Comparison of ENCODE assay signal across 24 mouse cellular contexts in the genomic region with DNA sequence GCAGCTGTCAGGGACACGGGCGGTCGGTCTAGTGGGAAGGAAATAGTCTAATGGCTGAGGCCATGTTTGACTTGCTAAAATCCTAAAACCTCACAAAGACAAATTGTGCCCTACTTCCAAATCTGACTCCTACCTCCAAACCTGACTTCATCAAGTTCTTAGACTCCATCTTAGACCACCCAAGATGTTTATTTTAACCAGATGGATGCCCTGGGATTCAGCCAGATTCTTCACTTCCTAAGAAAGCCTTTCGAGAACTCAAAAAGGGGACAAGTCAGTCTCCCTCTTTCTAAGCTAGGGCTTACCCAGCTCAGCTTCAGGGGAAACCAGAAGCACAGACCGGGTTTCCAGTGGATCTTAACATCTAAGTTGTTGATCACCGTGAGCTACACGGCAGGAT. TPM values are rescaled to one million over a fixed set of nuclear protein-coding genes. Genes with fewer than 3 reads are reported as not detected.
DNase-seq lines count a peak whose midpoint lies in the region; ATAC-seq and TF ChIP-seq lines count a peak whose summit lies in the region.
"Had no signal": no experiment of that assay in that cellular context is flagged by ENCODE, and none has a peak within 500 bp of the region (broad histone marks: within the 10 kb centered on the region; RNA-seq: fewer than 3 reads in every experiment).

No protein-coding gene starts in this region.

- H3K27me3 ChIP-seq in forebrain, embryonic 12.5 days = no peaks in the 10 kb centered on the region
- no peaks in the 10 kb centered on the region for H3K27me3 ChIP-seq in forebrain, embryonic 16.5 days (replicated peaks; ENCODE audit: control insufficient read depth, insufficient read depth, low read length)
- no peaks in the 10 kb centered on the region for H3K27me3 ChIP-seq in lung, embryonic 14.5 days (ENCODE audit: insufficient read depth, low read length)
- no peaks in the 10 kb centered on the region for H3K27me3 ChIP-seq in embryonic facial prominence, embryonic 15.5 days
- no peaks in the 10 kb centered on the region for H3K27me3 ChIP-seq in stomach, embryonic 14.5 days (ENCODE audit: control insufficient read depth, insufficient read depth, low read length)
- no peaks in the 10 kb centered on the region for H3K27me3 ChIP-seq in thymus, adult 2 months (ENCODE audit: control insufficient read depth, insufficient read depth, low read length)

- WGBS in forebrain, embryonic 12.5 days = 91% methylated on average over 7 of the region's 7 CpGs
- 85% methylated on average over 7 of the region's 7 CpGs for WGBS in forebrain, embryonic 16.5 days
- 47% methylated on average over 7 of the region's 7 CpGs for WGBS in lung, embryonic 14.5 days
- WGBS in embryonic facial prominence, embryonic 15.5 days = 53% methylated on average over 7 of the region's 7 CpGs
- 47% methylated on average over 7 of the region's 7 CpGs for WGBS in stomach, embryonic 14.5 days
- 96% methylated on average over 7 of the region's 7 CpGs for WGBS in thymus, adult 2 months

- DNase-seq in lung, embryonic 14.5 days = peak; percentile 79
- no peak for DNase-seq in lung, postnatal 14 days
- no peak for DNase-seq in thymus, adult 2 months
- DNase-seq in left cerebral cortex, postnatal 25 days (ENCODE audit: low spot score in 2 of 2) = no peak
- DNase-seq: adrenal gland, postnatal 14 days; cerebellum, adult 8-10 months; cerebellum, postnatal 36 days; embryo, embryonic 11 days; heart, postnatal 4 days; kidney, postnatal 10 days; layer of hippocampus, postnatal 36 days; liver, postnatal 0 days; thymus, postnatal 25 days had no signal

- H3K9me3 ChIP-seq in forebrain, embryonic 12.5 days = no peaks in the 10 kb centered on the region
- no peaks in the 10 kb centered on the region for H3K9me3 ChIP-seq in forebrain, embryonic 16.5 days (ENCODE audit: control insufficient read depth, low read length)
- H3K9me3 ChIP-seq in lung, embryonic 14.5 days (ENCODE audit: low read depth, low read length) = no peaks in the 10 kb centered on the region
- H3K9me3 ChIP-seq in embryonic facial prominence, embryonic 15.5 days (replicated peaks) = no peaks in the 10 kb centered on the region
- no peaks in the 10 kb centered on the region for H3K9me3 ChIP-seq in stomach, embryonic 14.5 days (ENCODE audit: control insufficient read depth, low read depth, low read length)
- H3K9me3 ChIP-seq: heart, embryonic 10.5 days had no signal

- peaks cover 36% of the 10 kb centered on the region for H3K36me3 ChIP-seq in forebrain, embryonic 12.5 days (replicated peaks)
- no peaks in the 10 kb centered on the region for H3K36me3 ChIP-seq in forebrain, embryonic 16.5 days (ENCODE audit: control insufficient read depth, insufficient read depth)
- peaks cover 30% of the 10 kb centered on the region for H3K36me3 ChIP-seq in lung, embryonic 14.5 days (ENCODE audit: insufficient read depth)
- H3K36me3 ChIP-seq in embryonic facial prominence, embryonic 15.5 days = peaks cover 10% of the 10 kb centered on the region; the same call in 1 of the 2 replicates
- H3K36me3 ChIP-seq in stomach, embryonic 14.5 days (ENCODE audit: control insufficient read depth, insufficient read depth, low read length) = peaks cover 9% of the 10 kb centered on the region
- H3K36me3 ChIP-seq in thymus, adult 2 months (ENCODE audit: control insufficient read depth, insufficient read depth, low read length) = peaks cover 9% of the 10 kb centered on the region

- no peak overlapping the region for H3K4me2 ChIP-seq in forebrain, embryonic 12.5 days
- no peak overlapping the region for H3K4me2 ChIP-seq in forebrain, embryonic 16.5 days (ENCODE audit: low read length)
- no peak overlapping the region for H3K4me2 ChIP-seq in lung, embryonic 14.5 days
- H3K4me2 ChIP-seq in embryonic facial prominence, embryonic 15.5 days (replicated peaks) = no peak overlapping the region
- no peak overlapping the region for H3K4me2 ChIP-seq in stomach, embryonic 14.5 days (replicated peaks; ENCODE audit: low read depth, low read length)
- H3K4me2 ChIP-seq: hindbrain, embryonic 14.5 days; liver, embryonic 11.5 days; midbrain, embryonic 11.5 days had no signal

- TF ChIP-seq CTCF in lung, embryonic 14.5 days (IDR thresholded peaks at IDR 0.05; ENCODE audit: low read depth) = no peak
- no peak for TF ChIP-seq CTCF in thymus, adult 2 months (IDR thresholded peaks at IDR 0.05; ENCODE audit: borderline replicate concordance, control insufficient read depth, extremely low read depth, insufficient read depth, low read length, poor library complexity)

- TF ChIP-seq POLR2A in thymus, adult 2 months (IDR thresholded peaks at IDR 0.05; ENCODE audit: control insufficient read depth, extremely low read depth, insufficient read depth, low read length, poor library complexity) = no peak

- no peak overlapping the region for H3K9ac ChIP-seq in forebrain, embryonic 12.5 days
- no peak overlapping the region for H3K9ac ChIP-seq in forebrain, embryonic 16.5 days (replicated peaks; ENCODE audit: low read depth, low read length)
- no peak overlapping the region for H3K9ac ChIP-seq in lung, embryonic 14.5 days
- no peak overlapping the region for H3K9ac ChIP-seq in embryonic facial prominence, embryonic 15.5 days
- no peak overlapping the region for H3K9ac ChIP-seq in stomach, embryonic 14.5 days (replicated peaks; ENCODE audit: low read depth, low read length)
- H3K9ac ChIP-seq: hindbrain, embryonic 14.5 days; liver, postnatal 0 days had no signal

- H3K27ac ChIP-seq in forebrain, embryonic 12.5 days = 0 out of 2 replicates have a peak overlapping the region, but pooled peaks have one; percentile 2
- H3K27ac ChIP-seq in forebrain, embryonic 16.5 days (ENCODE audit: low read length) = no peak overlapping the region
- H3K27ac ChIP-seq in lung, embryonic 14.5 days (ENCODE audit: low read depth) = peak overlapping the region; percentile 43; the same call in 1 of the 2 replicates
- peak overlapping the region; percentile 59; the same call in 1 of the 2 replicates for H3K27ac ChIP-seq in embryonic facial prominence, embryonic 15.5 days (replicated peaks)
- peak overlapping the region; percentile 78 for H3K27ac ChIP-seq in stomach, embryonic 14.5 days (ENCODE audit: low read length)
- no peak overlapping the region for H3K27ac ChIP-seq in thymus, adult 2 months (ENCODE audit: control insufficient read depth, insufficient read depth, low read length)
- H3K27ac ChIP-seq: heart, embryonic 10.5 days; hindbrain, embryonic 14.5 days had no signal

- intact Hi-C loops in left cerebral cortex, postnatal 25 days (cut with DNase I) = loop anchor here (10.0 kb wide), 1 partner anchor 314 kb away; a partner anchor contains a TSS

- H3K4me1 ChIP-seq in forebrain, embryonic 12.5 days = peaks cover 20% of the 10 kb centered on the region
- H3K4me1 ChIP-seq in forebrain, embryonic 16.5 days (replicated peaks; ENCODE audit: control insufficient read depth, insufficient read depth, low read length) = peaks cover 17% of the 10 kb centered on the region
- H3K4me1 ChIP-seq in lung, embryonic 14.5 days (ENCODE audit: insufficient read depth) = 0 out of 2 replicates have a peak, but pooled peaks cover 3% of the 10 kb centered on the region
- H3K4me1 ChIP-seq in embryonic facial prominence, embryonic 15.5 days = peaks cover 26% of the 10 kb centered on the region
- peaks cover 9% of the 10 kb centered on the region for H3K4me1 ChIP-seq in stomach, embryonic 14.5 days (ENCODE audit: control insufficient read depth, insufficient read depth, low read length)
- peaks cover under 1% of the 10 kb centered on the region for H3K4me1 ChIP-seq in thymus, adult 2 months (replicated peaks; ENCODE audit: control insufficient read depth, insufficient read depth, low read length)

- no peak overlapping the region for H3K4me3 ChIP-seq in forebrain, embryonic 12.5 days (replicated peaks)
- H3K4me3 ChIP-seq in forebrain, embryonic 16.5 days (replicated peaks; ENCODE audit: low read length) = no peak overlapping the region
- no peak overlapping the region for H3K4me3 ChIP-seq in lung, embryonic 14.5 days (ENCODE audit: low read depth, low read length)
- H3K4me3 ChIP-seq in embryonic facial prominence, embryonic 15.5 days (replicated peaks) = no peak overlapping the region
- no peak overlapping the region for H3K4me3 ChIP-seq in stomach, embryonic 14.5 days (ENCODE audit: low read depth, low read length)
- no peak overlapping the region for H3K4me3 ChIP-seq in thymus, adult 2 months (ENCODE audit: control insufficient read depth, insufficient read depth, low read length)
- H3K4me3 ChIP-seq: heart, embryonic 10.5 days had no signal

- no peak for ATAC-seq in forebrain, embryonic 12.5 days (ENCODE audit: low FRiP score)
- ATAC-seq in forebrain, embryonic 16.5 days = no peak
- ATAC-seq in lung, embryonic 14.5 days (ENCODE audit: insufficient read depth) = no peak
- no peak for ATAC-seq in embryonic facial prominence, embryonic 15.5 days (ENCODE audit: insufficient number of reproducible peaks, low FRiP score, low TSS enrichment, low read depth)
- no peak for ATAC-seq in stomach, embryonic 14.5 days (ENCODE audit: insufficient number of reproducible peaks, insufficient read depth, low FRiP score, low read depth)
- ATAC-seq: inflammation-experienced regulatory T-cells, adult 6 months; liver, postnatal 0 days had no signal

RNA-seq across cellular contexts. Expression of a gene that starts 0.9 kb away (rescaled TPM):
- polyA plus RNA-seq in forebrain, embryonic 12.5 days (2016; fragmentation: Nextera tagmentation; extraction: Ambion mirVana) = 8.6 and 11.8 TPM in 2 replicates
- 10.2 and 15.0 TPM in 2 replicates for polyA plus RNA-seq in forebrain, embryonic 16.5 days (2015; fragmentation: Nextera tagmentation; extraction: Ambion mirVana)
- 5.7 and 7.2 TPM in 2 replicates for polyA plus RNA-seq in lung, embryonic 14.5 days (2014; fragmentation: Nextera tagmentation; extraction: Ambion mirVana)
- polyA plus RNA-seq in embryonic facial prominence, embryonic 15.5 days (2015; fragmentation: Nextera tagmentation; extraction: Ambion mirVana) = 8.4 and 9.7 TPM in 2 replicates
- 8.0 and 9.1 TPM in 2 replicates for polyA plus RNA-seq in stomach, embryonic 14.5 days (2014; fragmentation: Nextera tagmentation; extraction: Ambion mirVana)
- polyA plus RNA-seq in thymus, adult 2 months (2012; rRNA removed) = 2.3 and 2.8 TPM in 2 replicates
- 1 to 10 TPM; 1.5 to 2.1 TPM for total RNA-seq in left cerebral cortex, postnatal 25 days (2021)

RNA-seq across cellular contexts. Expression of a gene that starts 4.3 kb away (rescaled TPM):
- 170 and 173 TPM in 2 replicates for polyA plus RNA-seq in forebrain, embryonic 12.5 days (2016; fragmentation: Nextera tagmentation; extraction: Ambion mirVana)
- 131 and 139 TPM in 2 replicates for polyA plus RNA-seq in forebrain, embryonic 16.5 days (2015; fragmentation: Nextera tagmentation; extraction: Ambion mirVana)
- 194 and 210 TPM in 2 replicates for polyA plus RNA-seq in lung, embryonic 14.5 days (2014; fragmentation: Nextera tagmentation; extraction: Ambion mirVana)
- 152 and 160 TPM in 2 replicates for polyA plus RNA-seq in embryonic facial prominence, embryonic 15.5 days (2015; fragmentation: Nextera tagmentation; extraction: Ambion mirVana)
- polyA plus RNA-seq in stomach, embryonic 14.5 days (2014; fragmentation: Nextera tagmentation; extraction: Ambion mirVana) = 189 and 202 TPM in 2 replicates
- polyA plus RNA-seq in thymus, adult 2 months (2012; rRNA removed) = 113 and 160 TPM in 2 replicates
- total RNA-seq in left cerebral cortex, postnatal 25 days (2021) = 100 to 1,000 TPM; 104 to 105 TPM

RNA-seq across cellular contexts. Expression of a gene that starts 18.9 kb away (rescaled TPM):
- 88.3 and 89.3 TPM in 2 replicates for polyA plus RNA-seq in forebrain, embryonic 12.5 days (2016; fragmentation: Nextera tagmentation; extraction: Ambion mirVana)
- 33.1 and 39.1 TPM in 2 replicates for polyA plus RNA-seq in forebrain, embryonic 16.5 days (2015; fragmentation: Nextera tagmentation; extraction: Ambion mirVana)
- 69.1 and 75.1 TPM in 2 replicates for polyA plus RNA-seq in lung, embryonic 14.5 days (2014; fragmentation: Nextera tagmentation; extraction: Ambion mirVana)
- 51.1 and 51.6 TPM in 2 replicates for polyA plus RNA-seq in embryonic facial prominence, embryonic 15.5 days (2015; fragmentation: Nextera tagmentation; extraction: Ambion mirVana)
- polyA plus RNA-seq in stomach, embryonic 14.5 days (2014; fragmentation: Nextera tagmentation; extraction: Ambion mirVana) = 67.1 and 73.7 TPM in 2 replicates
- polyA plus RNA-seq in thymus, adult 2 months (2012; rRNA removed) = 28.7 and 37.2 TPM in 2 replicates
- 1 to 10 TPM in 1 of 2 experiments, under 1 TPM in 1; 0.69 to 1.0 TPM for total RNA-seq in left cerebral cortex, postnatal 25 days (2021)

RNA-seq across cellular contexts. Expression of a gene that starts 28.3 kb away (rescaled TPM):
- polyA plus RNA-seq in forebrain, embryonic 12.5 days (2016; fragmentation: Nextera tagmentation; extraction: Ambion mirVana) = 0.17 and 0.23 TPM in 2 replicates
- 0.11 and 0.29 TPM in 2 replicates for polyA plus RNA-seq in forebrain, embryonic 16.5 days (2015; fragmentation: Nextera tagmentation; extraction: Ambion mirVana)
- 0.21 and 0.50 TPM in 2 replicates for polyA plus RNA-seq in lung, embryonic 14.5 days (2014; fragmentation: Nextera tagmentation; extraction: Ambion mirVana)
- 0.52 and 0.56 TPM in 2 replicates for polyA plus RNA-seq in embryonic facial prominence, embryonic 15.5 days (2015; fragmentation: Nextera tagmentation; extraction: Ambion mirVana)
- polyA plus RNA-seq in stomach, embryonic 14.5 days (2014; fragmentation: Nextera tagmentation; extraction: Ambion mirVana) = 0.22 and 0.28 TPM in 2 replicates
- 115 and 120 TPM in 2 replicates for polyA plus RNA-seq in thymus, adult 2 months (2012; rRNA removed)
- total RNA-seq in left cerebral cortex, postnatal 25 days (2021) = under 1 TPM; 0.39 to 0.55 TPM
- total RNA-seq: gastrocnemius, adult 8-10 months; heart, postnatal 4 days; midbrain, postnatal 0 days had no signal
- polyA plus RNA-seq: midbrain, postnatal 0 days had no signal

Comparison
In these comparisons a context has a peak if more than half of its experiments do, and no peak if none do; other contexts are left out.
1. H3K27ac ChIP-seq: peak in forebrain, embryonic 12.5 days (single experiment), lung, embryonic 14.5 days (single experiment), embryonic facial prominence, embryonic 15.5 days (single experiment) and stomach, embryonic 14.5 days (single experiment); none in forebrain, embryonic 16.5 days (single experiment) and thymus, adult 2 months (single experiment).